ENCODE assay signal across 17 mouse cellular contexts in genomic region chr8:78303579-78303978, GRCm38 (mm10).
DNase-seq lines count a peak whose midpoint lies in the region; ATAC-seq lines count a peak whose summit lies in the region.
"Had no signal": no experiment of that assay in that cellular context is flagged by ENCODE, and none has a peak within 500 bp of the region (broad histone marks: within the 10 kb centered on the region; RNA-seq: fewer than 3 reads in every experiment).

No protein-coding gene starts in this region.

- H3K27ac ChIP-seq in midbrain, embryonic 10.5 days (replicated peaks), result peak overlapping the region; percentile 38; the same call in 1 of the 2 replicates
- no peak overlapping the region for H3K27ac ChIP-seq in midbrain, embryonic 13.5 days
- no peak overlapping the region for H3K27ac ChIP-seq in intestine, embryonic 15.5 days
- H3K27ac ChIP-seq in limb, embryonic 10.5 days, result no peak overlapping the region
- H3K27ac ChIP-seq: embryonic facial prominence, embryonic 12.5 days; heart, embryonic 13.5 days; hindbrain, embryonic 13.5 days had no signal

- peaks cover 34% of the 10 kb centered on the region for H3K4me1 ChIP-seq in midbrain, embryonic 10.5 days
- H3K4me1 ChIP-seq in midbrain, embryonic 13.5 days (replicated peaks), result peaks cover 23% of the 10 kb centered on the region
- 0 out of 2 replicates have a peak, but pooled peaks cover 3% of the 10 kb centered on the region for H3K4me1 ChIP-seq in intestine, embryonic 15.5 days (replicated peaks)
- peaks cover 6% of the 10 kb centered on the region; the same call in 1 of the 2 replicates for H3K4me1 ChIP-seq in limb, embryonic 10.5 days
- H3K4me1 ChIP-seq: embryonic facial prominence, embryonic 12.5 days had no signal

- no peaks in the 10 kb centered on the region for H3K9me3 ChIP-seq in midbrain, embryonic 10.5 days (replicated peaks)
- no peaks in the 10 kb centered on the region for H3K9me3 ChIP-seq in midbrain, embryonic 13.5 days
- H3K9me3 ChIP-seq in intestine, embryonic 15.5 days, result no peaks in the 10 kb centered on the region
- H3K9me3 ChIP-seq in limb, embryonic 10.5 days (replicated peaks), result no peaks in the 10 kb centered on the region
- H3K9me3 ChIP-seq: embryonic facial prominence, embryonic 12.5 days; heart, embryonic 13.5 days; hindbrain, embryonic 13.5 days had no signal

- no peaks in the 10 kb centered on the region for H3K27me3 ChIP-seq in midbrain, embryonic 10.5 days (ENCODE audit: low read depth, poor library complexity, severe bottlenecking)
- no peaks in the 10 kb centered on the region for H3K27me3 ChIP-seq in midbrain, embryonic 13.5 days
- no peaks in the 10 kb centered on the region for H3K27me3 ChIP-seq in intestine, embryonic 15.5 days (replicated peaks)
- H3K27me3 ChIP-seq in limb, embryonic 10.5 days (ENCODE audit: low read depth, poor library complexity, severe bottlenecking), result 0 out of 2 replicates have a peak, but pooled peaks cover 4% of the 10 kb centered on the region
- H3K27me3 ChIP-seq: embryonic facial prominence, embryonic 12.5 days; heart, embryonic 13.5 days; hindbrain, embryonic 13.5 days had no signal

- H3K36me3 ChIP-seq in midbrain, embryonic 10.5 days, result no peaks in the 10 kb centered on the region
- H3K36me3 ChIP-seq in midbrain, embryonic 13.5 days, result no peaks in the 10 kb centered on the region
- no peaks in the 10 kb centered on the region for H3K36me3 ChIP-seq in intestine, embryonic 15.5 days
- H3K36me3 ChIP-seq in limb, embryonic 10.5 days, result no peaks in the 10 kb centered on the region
- H3K36me3 ChIP-seq: embryonic facial prominence, embryonic 12.5 days; heart, embryonic 13.5 days; hindbrain, embryonic 13.5 days had no signal

- ATAC-seq in midbrain, embryonic 13.5 days, result no peak
- ATAC-seq in intestine, embryonic 15.5 days, result peak; percentile 86
- ATAC-seq: forebrain, embryonic 16.5 days had no signal

- H3K4me3 ChIP-seq in midbrain, embryonic 10.5 days, result no peak overlapping the region
- H3K4me3 ChIP-seq in midbrain, embryonic 13.5 days (replicated peaks), result no peak overlapping the region
- H3K4me3 ChIP-seq in intestine, embryonic 15.5 days (replicated peaks), result no peak overlapping the region
- H3K4me3 ChIP-seq in limb, embryonic 10.5 days, result no peak overlapping the region
- H3K4me3 ChIP-seq: embryonic facial prominence, embryonic 12.5 days; heart, embryonic 13.5 days; hindbrain, embryonic 13.5 days had no signal

- H3K4me2 ChIP-seq in midbrain, embryonic 13.5 days (replicated peaks), result no peak overlapping the region
- H3K4me2 ChIP-seq in intestine, embryonic 15.5 days (replicated peaks), result no peak overlapping the region
- H3K4me2 ChIP-seq: embryonic facial prominence, embryonic 12.5 days; heart, embryonic 13.5 days; hindbrain, embryonic 13.5 days had no signal

- 23% methylated on average over 7 of the region's 7 CpGs for WGBS in midbrain, embryonic 10.5 days
- 12% methylated on average over 7 of the region's 7 CpGs for WGBS in midbrain, embryonic 13.5 days
- 23% methylated on average over 7 of the region's 7 CpGs for WGBS in intestine, embryonic 15.5 days
- 25% methylated on average over 7 of the region's 7 CpGs for WGBS in limb, embryonic 10.5 days

- peak; percentile 52 for DNase-seq in heart, adult 11 months
- no peak for DNase-seq in heart, adult 9 months (ENCODE audit: low spot score in 2 of 2)
- DNase-seq in midbrain, embryonic 10.5 days (ENCODE audit: low spot score), result peak; percentile 33
- DNase-seq in limb, embryonic 10.5 days (ENCODE audit: low spot score), result no peak
- no peak for DNase-seq in left cerebral cortex, postnatal 10 days (ENCODE audit: extremely low spot score in 1 of 2, low spot score in 2 of 2)
- DNase-seq: adrenal gland, postnatal 10 days; cerebellum, adult 11 months; cerebellum, adult 8-10 months; cerebellum, postnatal 14 days; gastrocnemius, postnatal 10 days; heart, postnatal 36 days had no signal

- intact Hi-C loops in left cerebral cortex, postnatal 10 days (cut with DNase I), result no loop called here

- H3K9ac ChIP-seq in midbrain, embryonic 13.5 days (replicated peaks), result no peak overlapping the region
- no peak overlapping the region for H3K9ac ChIP-seq in intestine, embryonic 15.5 days
- H3K9ac ChIP-seq: embryonic facial prominence, embryonic 12.5 days; heart, embryonic 13.5 days; hindbrain, embryonic 13.5 days had no signal

Comparison
In these comparisons a context has a peak if more than half of its experiments do, and no peak if none do; other contexts are left out.
1. DNase-seq: peak in heart, adult 11 months (single experiment) and midbrain, embryonic 10.5 days (single experiment); none in heart, adult 9 months (0 of 2), limb, embryonic 10.5 days (single experiment) and left cerebral cortex, postnatal 10 days (0 of 2).